Mouse (Mus musculus): ENCODE results near the gene Noxo1.
"Not testable (repeated sequence)": the region's sequence is repeated elsewhere in the genome, so short reads cannot be mapped to it uniquely, and the experiment has no call there.

Gene Noxo1

GRCm38 (mm10) chr17:24696011-24696697, at the start of gene Noxo1, which contains the start of gene Gfer:
TSS of gene Noxo1 (plus strand) at chr17:24696234.
TSS of gene Gfer (minus strand) at chr17:24696156.
- DNase-seq (ENCODE audit: low read depth): peak; percentile 87

DNA sequence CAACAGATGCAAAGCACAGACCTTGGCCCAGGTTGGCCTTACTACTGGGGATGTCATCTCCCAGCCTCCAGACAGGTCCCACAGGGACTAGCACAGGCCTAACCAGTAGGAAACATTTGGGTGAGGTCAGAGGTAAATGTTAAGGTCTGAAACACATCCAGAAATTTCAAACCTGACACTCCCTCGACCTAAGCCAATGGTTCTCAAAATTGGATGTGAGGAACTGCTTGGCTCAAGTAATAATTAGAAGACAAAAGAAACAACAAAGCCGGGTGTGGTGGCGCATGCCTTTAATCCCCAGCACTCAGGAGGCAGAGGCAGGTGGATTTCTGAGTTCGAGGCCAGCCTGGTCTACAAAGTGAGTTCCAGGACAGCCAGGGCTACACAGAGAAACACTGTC, 49.7 kb upstream of the Noxo1 start:
- DNase-seq (ENCODE audit: low read depth): no peak

DNA sequence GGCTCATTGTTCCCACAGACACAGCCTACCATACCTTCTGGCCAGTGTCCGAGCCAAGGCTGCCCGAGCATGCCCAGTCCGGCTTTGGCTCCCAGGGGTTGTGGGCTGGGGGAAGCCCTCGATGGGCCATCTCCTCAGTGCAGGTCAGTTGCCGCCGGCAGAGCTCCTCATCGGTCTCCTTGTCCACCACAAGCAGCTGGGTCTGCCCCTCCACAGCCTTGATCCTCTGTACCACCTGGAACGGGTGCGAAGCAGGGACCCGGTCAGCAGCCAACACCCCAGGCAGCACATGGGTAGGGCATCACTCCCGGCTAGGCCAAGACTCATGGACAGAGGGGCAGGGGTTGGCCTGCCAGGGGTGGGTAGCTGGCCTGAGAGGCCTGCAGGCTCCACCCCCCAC, 48.5 kb upstream of the Noxo1 start:
- no peak for DNase-seq (ENCODE audit: low read depth)

GRCm38 (mm10) chr17:24648731-24649377, 47.2 kb upstream of the Noxo1 start:
- no peak for DNase-seq (ENCODE audit: low read depth)

GRCm38 (mm10) chr17:24649581-24650069, 46.4 kb upstream of the Noxo1 start:
- DNase-seq (ENCODE audit: low read depth): no peak

GRCm38 (mm10) chr17:24650070-24650616, 45.9 kb upstream of the Noxo1 start, which contains the start of gene Slc9a3r2:
TSS of gene Slc9a3r2 (minus strand) at chr17:24650327.
- no peak for DNase-seq (ENCODE audit: low read depth)

DNA sequence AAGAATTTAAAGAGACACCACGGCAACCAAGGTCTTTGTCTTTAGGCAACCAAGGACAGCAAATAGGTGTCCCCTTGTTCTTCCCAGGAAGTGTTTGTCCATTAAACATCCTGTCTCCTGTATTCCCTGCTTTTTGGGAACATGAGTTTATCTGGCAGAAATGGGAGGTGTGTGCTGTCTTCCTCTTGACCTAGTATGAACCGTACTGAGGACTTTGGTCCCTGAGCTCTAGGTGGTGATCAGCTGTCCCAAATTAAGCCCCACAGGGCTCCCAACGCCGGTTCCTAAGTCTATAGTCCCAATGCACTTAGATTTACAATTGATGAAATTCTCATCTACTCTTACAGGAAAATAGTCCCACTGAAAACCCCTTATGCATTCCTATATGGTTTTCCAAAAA, 45.3 kb upstream of the Noxo1 start:
- DNase-seq (ENCODE audit: low read depth): no peak

GRCm38 (mm10) chr17:24651835-24652234, 44.2 kb upstream of the Noxo1 start:
- no peak for DNase-seq (ENCODE audit: low read depth)

DNA sequence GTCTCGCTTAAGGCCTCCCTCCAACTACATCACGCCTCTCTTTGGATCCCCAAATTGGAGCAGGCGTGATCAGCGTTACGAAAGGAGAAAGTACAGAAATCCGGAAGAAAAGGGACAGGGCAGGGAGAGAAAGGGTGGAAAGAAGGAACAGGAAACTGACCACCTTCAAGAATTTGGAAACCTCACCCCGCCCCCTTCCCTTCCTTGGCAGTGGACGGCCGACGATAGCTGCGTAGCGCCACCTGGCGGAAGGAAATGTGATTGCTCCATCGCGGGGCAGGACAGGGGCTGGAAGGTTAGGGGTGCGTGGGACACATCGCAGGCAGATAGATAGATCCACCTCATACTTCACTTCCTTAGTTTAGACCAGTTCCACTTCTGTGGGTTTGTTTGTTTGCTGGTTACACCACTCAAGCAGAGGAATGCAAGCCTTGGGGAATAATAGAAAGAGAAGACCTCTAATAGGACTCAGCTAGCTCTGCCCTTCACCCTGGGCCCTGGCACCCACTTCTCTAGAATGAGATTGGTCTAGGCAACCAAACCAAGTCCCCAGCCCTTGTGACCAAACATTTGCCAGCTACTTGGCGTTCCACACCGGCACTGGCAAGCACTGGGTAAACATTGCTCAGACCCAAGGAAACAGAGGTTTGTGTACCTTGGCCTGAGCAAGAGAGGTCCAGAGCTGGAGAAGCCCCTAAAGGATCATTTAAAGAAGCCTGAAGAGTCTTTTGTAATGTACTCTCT, 41.9 kb upstream of the Noxo1 start:
- DNase-seq (ENCODE audit: low read depth): peak; percentile 86

DNA sequence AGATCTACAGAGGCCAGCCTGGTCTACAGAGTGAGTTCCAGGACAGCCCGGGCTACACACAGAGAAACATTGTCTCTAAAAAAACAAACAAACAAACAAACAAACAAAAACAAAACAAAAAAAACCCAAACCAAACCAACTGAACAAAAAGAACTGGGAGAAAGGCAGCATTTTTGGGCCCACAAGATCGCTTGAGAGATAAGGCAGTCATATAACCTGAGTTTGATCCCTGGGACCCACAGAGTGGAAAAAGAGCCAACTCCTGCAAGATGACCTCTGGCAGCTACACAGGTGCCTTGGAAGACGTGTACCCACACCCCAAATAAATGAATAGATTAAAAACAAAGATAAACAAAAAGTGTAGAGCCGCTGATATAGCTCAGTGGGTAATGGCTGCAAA, 41.1 kb upstream of the Noxo1 start:
- DNase-seq (ENCODE audit: low read depth): no peak

DNA sequence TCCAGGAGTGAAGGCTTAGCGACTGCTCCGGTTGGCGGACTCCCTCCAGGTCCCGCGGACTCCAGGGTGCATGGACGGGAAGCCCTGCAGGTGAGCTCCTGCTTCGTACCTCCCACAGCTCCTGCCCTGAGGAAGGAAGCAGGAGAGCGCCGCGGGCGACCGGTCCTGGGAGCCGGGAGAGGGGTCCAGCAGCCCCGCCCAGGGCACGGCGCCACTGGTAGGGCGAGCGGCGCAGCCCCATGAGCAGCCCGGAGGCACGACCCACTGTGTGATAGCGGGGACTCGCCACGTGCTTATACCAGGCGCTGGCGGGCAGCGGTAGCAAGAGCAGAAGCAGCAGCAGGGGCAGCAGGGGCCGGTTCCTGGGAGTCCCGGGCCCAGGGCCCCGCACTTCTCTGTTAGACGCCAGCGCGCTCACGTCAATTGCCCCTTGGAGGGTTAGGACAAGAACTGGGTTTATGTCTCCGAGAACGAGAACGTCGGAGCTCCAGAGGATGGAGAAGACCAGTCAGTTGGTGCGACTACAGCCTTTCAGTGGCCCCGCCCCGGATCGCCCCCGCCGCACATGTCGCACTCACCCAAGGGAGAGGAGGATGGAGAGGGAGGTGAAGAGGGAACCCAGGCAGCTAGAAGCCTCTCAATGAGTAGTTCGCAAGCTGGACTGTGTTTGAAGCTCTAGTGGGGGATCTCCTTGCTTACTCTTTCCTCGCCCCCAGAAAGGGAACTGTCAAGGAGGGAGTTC, 37.8 kb upstream of the Noxo1 start, which contains the start of gene Npw:
Npw (minus strand) TSS at position 441 of the 742 bp plus-strand sequence.
- DNase-seq (ENCODE audit: low read depth): peak; percentile 33

- DNase-seq (ENCODE audit: low read depth): not testable (repeated sequence)
Measured at GRCm38 (mm10) chr17:24667011-24667410, 29.0 kb upstream of the Noxo1 start.

- DNase-seq (ENCODE audit: low read depth): peak; percentile 84
Measured at GRCm38 (mm10) chr17:24667416-24667815, 28.6 kb upstream of the Noxo1 start.

DNA sequence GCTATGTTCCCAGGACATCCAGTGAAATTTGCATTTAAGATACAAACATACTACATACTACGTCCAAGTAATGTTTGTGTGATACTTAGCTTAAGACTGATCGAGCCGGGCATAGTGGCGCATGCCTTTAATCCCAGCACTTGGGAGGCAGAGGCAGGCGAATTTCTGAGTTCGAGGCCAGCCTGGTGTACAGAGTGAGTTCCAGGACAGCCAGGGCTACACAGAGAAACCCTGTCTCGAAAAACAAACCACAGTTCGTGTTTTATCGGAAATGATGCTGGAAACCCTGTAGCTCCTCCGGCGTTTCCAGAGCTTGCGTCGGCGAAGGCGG, 26.9 kb upstream of the Noxo1 start:
- peak; percentile 47 for DNase-seq (ENCODE audit: low read depth)

DNA sequence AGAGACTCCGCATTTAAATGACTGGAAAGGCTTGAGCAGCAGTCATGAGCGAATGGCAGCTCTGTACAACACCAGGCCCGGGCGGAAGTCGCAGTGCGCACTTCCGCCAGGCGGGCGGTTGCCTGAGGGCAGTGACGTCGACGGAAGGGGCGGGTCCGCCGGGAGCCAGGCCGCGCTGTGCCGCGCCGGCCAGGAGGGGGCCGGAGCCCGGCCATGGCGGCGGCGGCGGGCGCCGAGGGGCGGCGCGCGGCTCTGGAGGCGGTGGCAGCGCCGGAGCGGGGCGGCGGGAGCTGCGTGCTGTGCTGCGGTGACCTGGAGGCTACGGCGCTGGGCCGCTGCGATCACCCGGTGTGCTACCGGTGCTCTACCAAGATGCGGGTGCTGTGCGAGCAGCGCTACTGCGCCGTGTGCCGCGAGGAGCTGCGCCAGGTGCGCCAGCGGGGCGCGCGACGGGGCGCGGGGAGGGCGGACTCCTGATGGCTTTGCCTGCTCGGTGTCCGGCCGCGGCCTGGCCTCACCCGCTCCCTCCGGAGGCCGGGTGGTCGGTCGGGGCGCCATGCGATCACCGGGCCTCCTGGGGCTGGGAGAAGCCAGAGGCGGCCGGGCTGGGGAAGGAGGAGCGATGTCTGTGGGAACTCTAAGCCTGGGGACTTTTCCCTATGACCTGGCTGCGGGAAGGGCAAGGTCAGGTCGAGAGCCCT, 26.3 kb upstream of the Noxo1 start, which contains the start of gene Zfp598:
Zfp598 (plus strand) TSS at position 143 of the 701 bp plus-strand sequence.
- DNase-seq (ENCODE audit: low read depth): peak; percentile 95

GRCm38 (mm10) chr17:24670246-24670844, 25.7 kb upstream of the Noxo1 start:
- no peak for DNase-seq (ENCODE audit: low read depth)

GRCm38 (mm10) chr17:24671346-24671745, 24.7 kb upstream of the Noxo1 start:
- DNase-seq (ENCODE audit: low read depth): no peak

DNA sequence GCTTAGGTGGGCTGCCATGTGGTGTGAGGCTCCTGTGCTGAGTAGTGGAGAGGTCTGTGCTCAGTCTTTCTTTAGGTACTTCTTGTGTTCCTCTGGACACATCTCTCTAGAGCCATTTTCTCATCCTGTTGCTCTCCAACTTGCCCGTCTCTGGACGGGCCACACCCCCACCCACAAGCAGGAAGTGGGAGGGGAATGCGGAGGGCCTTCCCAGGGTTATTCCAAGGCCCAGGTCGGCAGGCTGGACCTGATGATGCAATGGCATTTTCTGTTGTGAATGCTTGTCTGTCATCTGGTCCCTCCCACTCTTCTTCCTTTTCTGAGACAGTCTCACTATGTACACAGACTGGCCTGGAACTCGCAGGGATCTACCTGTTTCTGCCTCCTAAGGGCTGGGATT, 23.9 kb upstream of the Noxo1 start:
- DNase-seq (ENCODE audit: low read depth): no peak

- DNase-seq (ENCODE audit: low read depth): no peak
Measured at GRCm38 (mm10) chr17:24674277-24674676, 21.8 kb upstream of the Noxo1 start.

GRCm38 (mm10) chr17:24676187-24676586, 19.8 kb upstream of the Noxo1 start:
- DNase-seq (ENCODE audit: low read depth): peak; percentile 88

GRCm38 (mm10) chr17:24676877-24677276, 19.2 kb upstream of the Noxo1 start:
- DNase-seq (ENCODE audit: low read depth): no peak

Data from naive thymus-derived CD4-positive, alpha-beta T cell, adult 2 months (primary cell).